Mouse (Mus musculus) kidney, embryonic 15.5 days (tissue): Measurements from ENCODE around the gene Gclc. TPM values are rescaled to one million over a fixed set of nuclear protein-coding genes. Genes with fewer than 3 reads are reported as not detected.
A peak's percentile ranks its signal among the peaks of the same experiment; 100 is the strongest.

Experiments
- ATAC-seq: fragments of 200-750 bp; cut with Nextera tagmentation; replicated peaks from 2 replicates; pipeline ENCODE4 v1.8.0; 2017; ENCODE audit warnings: moderate TSS enrichment; ENCODE audit not compliant: low FRiP score
- H3K27ac ChIP-seq: fragments of 300-500 bp; sonication (generic); 2 replicates; pipeline ENCODE4 v1.5.1; 2015; ENCODE audit warnings: mild to moderate bottlenecking, inconsistent platforms
- H3K27me3 ChIP-seq: fragments of 300-500 bp; sonication (generic); 2 replicates; pipeline ENCODE4 v1.6.1; 2015; ENCODE audit warnings: inconsistent platforms
- H3K36me3 ChIP-seq: fragments of 300-500 bp; sonication (generic); 2 replicates; pipeline ENCODE4 v1.6.1; 2015; ENCODE audit warnings: inconsistent platforms
- H3K4me1 ChIP-seq: fragments of 300-500 bp; sonication (generic); 2 replicates; pipeline ENCODE4 v1.6.1; 2015; ENCODE audit warnings: inconsistent platforms
- H3K4me2 ChIP-seq: fragments of 300-500 bp; sonication (generic); 2 replicates; pipeline ENCODE4 v1.6.1; 2015; ENCODE audit warnings: moderate library complexity, mild to moderate bottlenecking, inconsistent platforms
- H3K4me3 ChIP-seq: fragments of 300-500 bp; sonication (generic); replicated peaks from 2 replicates; pipeline ENCODE4 v1.5.1; 2015; ENCODE audit warnings: mild to moderate bottlenecking, inconsistent platforms
- H3K9ac ChIP-seq: fragments of 300-500 bp; sonication (generic); 2 replicates; pipeline ENCODE4 v1.6.1; 2015; ENCODE audit warnings: mild to moderate bottlenecking, inconsistent platforms
- H3K9me3 ChIP-seq: fragments of 300-500 bp; sonication (generic); replicated peaks from 2 replicates; pipeline ENCODE4 v1.6.1; 2016; ENCODE audit warnings: inconsistent platforms
- WGBS: fragments of 180-500 bp; shearing (Covaris S2); methylation state at CpG from one replicate; pipeline ENCODE4 v1.1.7; 2015; ENCODE audit warnings: mixed read lengths; 5-methylcytosine and 5-hydroxymethylcytosine counted together
- polyA plus RNA-seq: library from polyadenylated mRNA; unstranded; fragments of >200 nt; fragmentation: Nextera tagmentation; extraction: Ambion mirVana; gene quantifications from 2 replicates; pipeline ENCODE4 v1.2.1, GENCODE M21; 2015

Gene Gclc
- polyA plus RNA-seq, 1 experiment from 2014 or later, result 24.2 TPM

GRCm38 (mm10) chr9:77771330-77771729, 17.0 kb downstream of the Gclc start:
- H3K4me1 ChIP-seq, result peaks cover 11% of the 10 kb centered on the region; the same call in 1 of the 2 replicates
- no peak overlapping the region for H3K4me2 ChIP-seq
- no peak overlapping the region for H3K4me3 ChIP-seq
- no peak overlapping the region for H3K27ac ChIP-seq
- no peak overlapping the region for H3K9ac ChIP-seq
- no peaks in the 10 kb centered on the region for H3K27me3 ChIP-seq
- H3K36me3 ChIP-seq, result peaks cover 17% of the 10 kb centered on the region
- WGBS, result 83% methylated on average over 5 of the region's 5 CpGs
- no peaks in the 10 kb centered on the region for H3K9me3 ChIP-seq
- no peak for ATAC-seq

- no peak overlapping the region for H3K9ac ChIP-seq
- 65% methylated on average over 10 of the region's 10 CpGs for WGBS
- H3K36me3 ChIP-seq, result peaks cover 19% of the 10 kb centered on the region
- peaks cover 16% of the 10 kb centered on the region for H3K4me1 ChIP-seq
- no peak overlapping the region for H3K27ac ChIP-seq
- H3K27me3 ChIP-seq, result no peaks in the 10 kb centered on the region
- ATAC-seq, result peak; percentile 64; the same call in 1 of the 2 replicates
- no peak overlapping the region for H3K4me2 ChIP-seq
- no peak overlapping the region for H3K4me3 ChIP-seq
- no peaks in the 10 kb centered on the region for H3K9me3 ChIP-seq
Observed at GRCm38 (mm10) chr9:77771765-77772383, 17.5 kb downstream of the Gclc start.

- H3K4me1 ChIP-seq, result peaks cover 20% of the 10 kb centered on the region
- no peaks in the 10 kb centered on the region for H3K27me3 ChIP-seq
- 43% methylated on average over 7 of the region's 7 CpGs for WGBS
- no peak overlapping the region for H3K4me3 ChIP-seq
- H3K9me3 ChIP-seq, result no peaks in the 10 kb centered on the region
- no peak for ATAC-seq
- no peak overlapping the region for H3K4me2 ChIP-seq
- peak overlapping the region; percentile 2; the same call in 1 of the 2 replicates for H3K27ac ChIP-seq
- H3K36me3 ChIP-seq, result peaks cover 52% of the 10 kb centered on the region
- H3K9ac ChIP-seq, result no peak overlapping the region
Observed at GRCm38 (mm10) chr9:77776720-77777515, 22.6 kb downstream of the Gclc start.

- Histone ChIP-seq H3K9me3 (no peaks in the 10 kb centered on the region), H3K4me1 (peaks cover 24% of the 10 kb centered on the region), H3K9ac (no peak overlapping the region), H3K27me3 (no peaks in the 10 kb centered on the region), H3K36me3 (peaks cover 52% of the 10 kb centered on the region), H3K27ac (no peak overlapping the region), H3K4me3 (no peak overlapping the region), H3K4me2 (no peak overlapping the region)
- WGBS, result 81% methylated on average over 5 of the region's 5 CpGs
- no peak for ATAC-seq
Observed at GRCm38 (mm10) chr9:77777622-77778021, 23.3 kb downstream of the Gclc start.

- WGBS, result 73% methylated on average over 4 of the region's 4 CpGs
- Histone ChIP-seq H3K27me3 (no peaks in the 10 kb centered on the region), H3K4me1 (peaks cover 34% of the 10 kb centered on the region), H3K4me3 (no peak overlapping the region), H3K36me3 (peaks cover 61% of the 10 kb centered on the region), H3K4me2 (no peak overlapping the region), H3K9ac (no peak overlapping the region), H3K27ac (peak overlapping the region; percentile 37; the same call in 1 of the 2 replicates), H3K9me3 (no peaks in the 10 kb centered on the region)
- no peak for ATAC-seq
Observed at GRCm38 (mm10) chr9:77779711-77780110, 25.4 kb downstream of the Gclc start.

- 44% methylated on average over 5 of the region's 5 CpGs for WGBS
- no peaks in the 10 kb centered on the region for H3K27me3 ChIP-seq
- no peaks in the 10 kb centered on the region for H3K9me3 ChIP-seq
- ATAC-seq, result peak; percentile 74
- H3K36me3 ChIP-seq, result peaks cover 64% of the 10 kb centered on the region
- peak overlapping the region; percentile 1; the same call in 1 of the 2 replicates for H3K4me2 ChIP-seq
- peaks cover 31% of the 10 kb centered on the region for H3K4me1 ChIP-seq
- H3K4me3 ChIP-seq, result no peak overlapping the region
- peak overlapping the region; percentile 90 for H3K27ac ChIP-seq
- no peak overlapping the region for H3K9ac ChIP-seq
Observed at GRCm38 (mm10) chr9:77781453-77782163, 27.3 kb downstream of the Gclc start.

GRCm38 (mm10) chr9:77782201-77782600, 27.9 kb downstream of the Gclc start:
- H3K27ac ChIP-seq, result peak overlapping the region; percentile 90
- H3K9me3 ChIP-seq, result no peaks in the 10 kb centered on the region
- peaks cover 30% of the 10 kb centered on the region for H3K4me1 ChIP-seq
- peaks cover 68% of the 10 kb centered on the region for H3K36me3 ChIP-seq
- no peak overlapping the region for H3K4me2 ChIP-seq
- WGBS, result 36% methylated on average over 4 of the region's 4 CpGs
- H3K9ac ChIP-seq, result no peak overlapping the region
- H3K4me3 ChIP-seq, result no peak overlapping the region
- no peaks in the 10 kb centered on the region for H3K27me3 ChIP-seq
- ATAC-seq, result peak; percentile 75

- no peak for ATAC-seq
- Histone ChIP-seq H3K4me1 (peaks cover 30% of the 10 kb centered on the region), H3K4me2 (no peak overlapping the region), H3K9me3 (no peaks in the 10 kb centered on the region), H3K4me3 (no peak overlapping the region), H3K36me3 (peaks cover 71% of the 10 kb centered on the region), H3K27ac (peak overlapping the region; percentile 90), H3K9ac (no peak overlapping the region), H3K27me3 (no peaks in the 10 kb centered on the region)
- 61% methylated on average over 13 of the region's 13 CpGs for WGBS
Observed at GRCm38 (mm10) chr9:77783006-77783405, 28.7 kb downstream of the Gclc start.

- Histone ChIP-seq H3K4me2 (no peak overlapping the region), H3K27me3 (no peaks in the 10 kb centered on the region), H3K9me3 (no peaks in the 10 kb centered on the region), H3K4me1 (peaks cover 30% of the 10 kb centered on the region), H3K36me3 (peaks cover 65% of the 10 kb centered on the region), H3K27ac (no peak overlapping the region), H3K4me3 (no peak overlapping the region), H3K9ac (no peak overlapping the region)
- ATAC-seq, result no peak
- whole genome bisulfite sequencing, result 89% methylated on average over 8 of the region's 8 CpGs
Observed at GRCm38 (mm10) chr9:77785466-77785865, 31.1 kb downstream of the Gclc start.

- Histone ChIP-seq H3K27ac (no peak overlapping the region), H3K27me3 (no peaks in the 10 kb centered on the region), H3K4me1 (peaks cover 9% of the 10 kb centered on the region), H3K9me3 (no peaks in the 10 kb centered on the region), H3K4me2 (no peak overlapping the region), H3K9ac (no peak overlapping the region), H3K4me3 (no peak overlapping the region), H3K36me3 (peaks cover 81% of the 10 kb centered on the region)
- 92% methylated on average over 7 of the region's 7 CpGs for WGBS
- no peak for ATAC-seq
Observed at GRCm38 (mm10) chr9:77787936-77788335, 33.6 kb downstream of the Gclc start.

- Histone ChIP-seq H3K4me3 (no peak overlapping the region), H3K36me3 (peaks cover 85% of the 10 kb centered on the region), H3K4me1 (peaks cover 3% of the 10 kb centered on the region; the same call in 1 of the 2 replicates), H3K4me2 (no peak overlapping the region), H3K27ac (no peak overlapping the region), H3K27me3 (no peaks in the 10 kb centered on the region), H3K9ac (no peak overlapping the region), H3K9me3 (no peaks in the 10 kb centered on the region)
- WGBS, result 85% methylated on average over 12 of the region's 12 CpGs
- ATAC-seq, result no peak
Observed at GRCm38 (mm10) chr9:77789615-77790348, 35.4 kb downstream of the Gclc start.
